Mouse (Mus musculus) lung, postnatal 25 days (tissue): ENCODE results near the gene 4931428F04Rik.

Experiments used
- DNase-seq: peaks from one replicate; pipeline ENCODE4 v3.0.0; 2022; ENCODE audit warnings: low spot score

The 4931428F04Rik gene

GRCm38 (mm10) chr8:105289805-105290460 is at the start of gene 4931428F04Rik:
Gene 4931428F04Rik, minus strand, starts transcription at chr8:105289864.
- no peak for DNase-seq

- no peak for DNase-seq
Measured at GRCm38 (mm10) chr8:105338992-105339391, 49.3 kb upstream of the 4931428F04Rik start.

DNA sequence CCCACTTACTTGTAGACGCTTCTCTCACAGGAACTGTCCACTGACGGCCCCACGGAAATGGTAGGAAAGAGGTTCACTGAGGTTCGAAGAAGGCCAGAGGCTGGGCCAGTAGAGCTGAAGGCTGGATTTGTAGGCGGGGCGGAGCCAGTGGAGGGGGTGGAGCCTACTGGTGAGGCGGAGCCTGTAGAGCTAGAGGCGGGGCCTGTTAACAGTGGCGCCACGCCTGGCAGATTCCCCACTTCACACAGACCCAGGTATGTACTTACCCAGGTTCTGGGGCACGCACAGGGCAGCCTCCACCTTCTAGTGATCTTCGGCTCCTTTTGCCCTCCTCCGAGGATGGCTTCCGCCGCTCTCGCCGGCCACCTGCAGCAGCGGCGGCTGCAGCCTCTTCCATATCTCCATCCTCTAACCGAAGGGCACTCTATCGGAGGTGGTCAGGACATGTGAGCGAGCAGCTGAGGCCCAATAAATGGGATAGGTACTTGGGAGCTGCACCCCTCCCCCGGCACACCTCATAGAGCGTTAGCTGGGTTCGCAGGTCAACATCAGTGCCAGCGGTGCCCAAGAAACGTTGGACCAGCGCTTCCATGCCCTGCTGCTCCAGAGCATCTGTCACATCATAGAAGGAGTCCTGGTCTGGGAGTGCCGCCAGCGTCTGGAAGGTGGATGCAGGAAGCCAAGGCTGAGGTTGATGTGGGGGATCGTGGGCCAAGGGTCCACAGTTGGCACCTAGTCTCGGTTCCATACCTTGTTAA is 46.9 kb upstream of the 4931428F04Rik start:
- no peak for DNase-seq

GRCm38 (mm10) chr8:105332523-105332922 is 42.9 kb upstream of the 4931428F04Rik start:
- DNase-seq, result no peak

DNA sequence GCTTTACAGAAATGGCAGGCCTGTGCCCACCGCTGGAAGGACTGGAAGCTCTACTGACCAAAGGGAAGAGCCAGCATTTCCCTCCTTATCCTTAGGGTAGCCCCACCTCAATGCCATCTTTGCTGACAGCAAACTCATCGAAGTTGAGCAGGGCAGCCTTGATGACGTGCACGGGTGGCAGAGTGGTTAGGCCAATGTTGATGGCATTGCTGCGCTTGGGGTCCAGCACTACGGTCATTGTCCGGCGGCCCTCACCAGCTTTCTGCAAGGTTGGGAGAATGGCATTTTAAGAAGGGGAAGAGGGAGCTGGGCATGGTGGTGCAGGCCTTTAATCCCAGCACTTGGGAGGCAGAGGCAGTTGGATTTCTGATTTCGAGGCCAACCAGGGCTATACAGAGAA is 42.3 kb upstream of the 4931428F04Rik start:
- no peak for DNase-seq

- no peak for DNase-seq
Measured at GRCm38 (mm10) chr8:105331469-105331868, 41.8 kb upstream of the 4931428F04Rik start.

DNA sequence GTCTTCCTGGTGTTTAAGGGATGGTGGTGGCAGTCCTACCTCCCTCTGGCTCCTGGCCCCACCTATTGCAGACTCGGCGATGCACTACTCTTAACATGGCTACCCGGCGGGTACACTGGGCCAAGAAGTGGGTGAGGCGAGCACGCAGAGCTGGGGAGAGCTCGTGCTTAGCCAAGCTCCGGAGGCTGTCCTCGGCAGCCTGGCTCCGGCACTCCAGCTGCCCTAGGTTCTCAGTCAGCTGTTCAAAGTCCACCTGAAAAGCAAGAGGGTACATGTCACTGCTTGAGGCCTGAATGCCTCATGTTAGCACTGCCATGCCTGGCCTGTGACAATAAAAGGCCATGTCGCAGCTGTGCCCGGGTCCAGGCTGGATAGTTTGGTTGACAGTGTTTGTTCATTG is 40.7 kb upstream of the 4931428F04Rik start:
- no peak for DNase-seq

DNA sequence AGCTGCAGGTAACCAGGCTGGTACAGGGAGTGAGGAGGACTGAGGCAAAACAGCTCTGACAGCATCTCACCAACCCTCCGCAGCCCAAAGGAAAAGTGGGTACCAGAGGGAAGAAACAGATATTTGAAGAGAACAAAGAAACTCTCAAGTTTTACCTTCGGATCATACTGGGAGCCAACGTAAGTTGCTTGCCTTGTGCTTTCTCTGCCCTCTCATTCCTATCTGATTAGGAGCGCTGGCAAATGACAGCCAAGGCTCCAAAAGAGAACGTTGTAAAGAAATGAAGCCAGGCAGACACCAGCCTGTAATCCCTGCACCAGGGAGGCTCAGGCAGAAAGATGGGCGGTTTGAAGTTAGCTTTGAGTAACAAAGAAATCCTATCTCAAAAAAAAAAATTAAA is 37.3 kb upstream of the 4931428F04Rik start:
- no peak for DNase-seq

- DNase-seq, result peak; percentile 98
Measured at GRCm38 (mm10) chr8:105326141-105326672, 36.5 kb upstream of the 4931428F04Rik start, which contains the start of the genes Lrrc29 and Tmem208. Gene Lrrc29, minus strand, starts transcription at chr8:105326278. Gene Tmem208, plus strand, starts transcription at chr8:105326354.

- DNase-seq, result no peak
Measured at GRCm38 (mm10) chr8:105325641-105326093, 36.0 kb upstream of the 4931428F04Rik start.

DNA sequence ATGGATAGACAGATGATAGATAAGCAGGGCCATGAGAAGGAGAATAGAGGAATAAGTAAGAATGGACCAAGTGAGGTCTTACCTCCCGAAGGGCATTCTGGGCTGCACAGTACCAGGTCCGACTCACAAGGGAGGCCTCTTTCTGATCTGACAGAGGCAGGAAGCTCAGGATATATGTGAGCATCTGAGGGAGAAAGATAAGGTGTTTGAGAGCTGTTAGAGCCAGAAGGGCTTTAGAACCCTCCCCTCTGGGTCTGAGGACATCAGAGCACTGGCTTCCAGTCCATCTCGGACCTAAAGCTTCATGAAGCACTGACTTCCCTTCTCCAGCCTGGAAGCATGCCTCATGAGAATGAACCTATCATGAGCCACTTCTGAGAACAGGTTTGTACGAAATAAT is 33.5 kb upstream of the 4931428F04Rik start:
- DNase-seq, result no peak

DNA sequence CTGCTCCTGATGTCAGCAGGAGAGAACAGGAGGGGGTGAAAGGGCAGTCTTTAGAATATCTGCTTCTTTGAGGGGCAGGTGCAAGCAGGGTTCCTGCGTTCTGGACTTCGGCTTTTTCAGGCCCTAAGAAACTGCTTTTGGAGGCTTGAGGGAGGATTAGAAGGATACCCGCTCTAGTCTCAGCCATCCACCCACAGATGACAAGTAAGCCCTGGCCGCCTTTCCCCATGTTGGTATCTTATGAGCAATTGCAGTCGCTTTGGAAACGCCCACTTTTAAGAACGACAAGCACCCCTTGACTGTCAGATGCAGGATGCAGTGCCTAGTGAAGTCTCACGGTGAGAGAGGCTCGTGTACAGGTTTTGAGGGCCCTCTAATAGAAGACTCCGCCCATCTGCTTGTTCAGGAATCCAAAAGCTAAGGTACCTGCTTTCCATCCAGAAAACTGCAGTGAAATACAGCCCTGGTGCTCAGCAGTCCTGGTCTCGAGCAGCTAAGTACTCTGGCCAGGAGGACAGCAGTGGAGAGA is 29.1 kb upstream of the 4931428F04Rik start:
- DNase-seq, result peak; percentile 71

DNA sequence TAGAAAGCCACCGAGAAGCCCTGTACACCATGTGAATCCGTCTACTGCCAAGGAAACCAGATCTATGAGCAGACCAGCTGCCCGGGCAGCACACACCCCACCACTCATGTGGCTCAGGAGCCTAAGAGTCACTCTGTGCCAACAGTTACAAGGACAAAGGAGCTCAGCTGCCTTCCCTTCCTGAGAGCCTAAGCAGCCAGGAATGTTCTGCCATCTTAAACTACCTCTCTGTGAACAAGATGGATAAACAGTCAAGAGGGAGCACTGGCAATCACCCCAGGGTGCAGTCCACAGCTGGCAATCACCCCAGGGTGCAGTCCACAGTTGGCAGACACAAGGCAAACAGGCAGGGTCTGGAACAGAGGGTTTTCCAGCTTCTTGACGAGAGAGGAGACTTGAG is 28.3 kb upstream of the 4931428F04Rik start:
- DNase-seq, result peak; percentile 86

DNA sequence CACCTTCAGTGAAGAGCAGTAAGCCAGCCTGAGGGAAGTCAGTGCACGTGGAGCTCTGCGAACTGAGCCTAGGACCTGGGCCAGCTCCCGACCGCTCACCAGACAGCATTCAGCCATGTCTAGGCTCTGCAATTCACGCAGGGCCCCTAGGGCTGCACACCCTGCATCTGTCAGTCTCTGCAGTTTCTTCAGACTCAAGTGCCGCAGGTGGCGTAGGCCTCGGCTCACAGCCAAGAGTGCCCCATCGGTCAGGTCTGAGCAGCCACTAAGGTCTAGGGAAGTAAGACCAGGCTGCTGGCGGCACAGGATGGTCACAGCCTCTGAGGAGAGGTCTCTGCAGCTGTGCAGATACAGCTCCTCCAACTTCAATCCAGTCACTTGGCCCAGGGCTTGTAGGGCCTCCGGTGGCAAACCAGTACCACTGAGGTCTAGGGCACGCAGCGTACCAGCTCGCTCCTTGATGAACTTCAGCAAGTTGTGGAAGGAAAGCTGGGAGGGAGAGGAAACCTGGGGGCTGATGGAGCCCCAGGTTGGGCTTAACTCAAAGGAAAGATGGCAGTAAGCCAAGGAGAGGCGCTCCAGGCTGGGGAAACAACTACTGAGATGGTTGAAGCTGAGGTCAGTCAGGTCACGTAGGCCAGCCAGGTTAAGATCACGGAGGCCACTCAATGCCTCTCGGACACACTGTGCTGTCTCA is 25.6 kb upstream of the 4931428F04Rik start:
- DNase-seq, result no peak

- DNase-seq, result no peak
Measured at GRCm38 (mm10) chr8:105313622-105314402, 24.1 kb upstream of the 4931428F04Rik start.

DNA sequence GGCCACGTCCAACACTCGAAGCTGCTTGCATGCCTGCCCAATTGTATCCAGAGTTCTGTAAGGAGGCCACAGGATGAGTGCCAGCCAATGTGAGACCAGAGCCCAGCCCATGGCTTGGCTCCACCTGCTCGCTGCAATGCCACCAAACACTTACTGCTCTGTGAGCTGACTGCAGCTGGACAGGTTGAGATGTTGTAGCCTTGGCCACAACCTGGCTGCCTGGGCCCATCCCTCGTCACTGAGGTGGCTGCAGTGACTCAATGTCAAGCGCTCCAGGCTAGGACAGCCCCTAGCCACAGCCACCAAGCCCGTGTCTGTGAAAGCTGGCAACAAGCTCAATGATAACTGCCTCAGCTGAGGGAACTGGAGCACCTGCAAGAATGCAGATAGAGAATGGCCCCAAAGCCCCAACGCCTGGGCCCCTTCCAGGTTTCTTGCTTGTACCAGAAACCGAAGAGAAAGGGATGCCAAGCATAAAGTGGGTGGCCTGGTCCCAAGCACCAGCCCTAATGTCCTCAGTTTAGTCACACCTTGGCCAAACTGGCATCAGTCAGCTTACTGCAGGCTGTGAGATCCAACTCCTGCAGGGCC is 23.3 kb upstream of the 4931428F04Rik start:
- DNase-seq, result no peak

- DNase-seq, result no peak
Measured at GRCm38 (mm10) chr8:105311718-105312117, 22.1 kb upstream of the 4931428F04Rik start.

DNA sequence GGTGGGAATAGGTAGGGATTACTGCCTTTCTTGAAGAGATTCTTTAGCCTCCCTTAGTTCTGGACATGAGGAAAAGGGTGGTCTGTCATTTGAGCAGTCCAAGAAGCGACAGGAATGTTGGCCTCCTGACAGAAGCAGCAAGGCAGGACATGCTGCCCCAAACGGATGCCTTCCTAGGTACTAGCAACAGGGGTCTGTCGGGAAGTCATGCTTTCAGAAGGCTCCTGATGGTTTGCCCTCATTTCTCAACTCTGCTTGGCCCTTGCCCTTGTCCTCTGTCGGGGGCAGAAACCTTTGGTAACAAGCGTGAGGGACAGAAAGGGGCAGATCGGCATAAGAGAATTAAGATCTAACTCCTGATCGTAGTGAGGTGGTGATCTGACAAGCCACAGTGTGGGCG is 20.5 kb upstream of the 4931428F04Rik start:
- no peak for DNase-seq

GRCm38 (mm10) chr8:105309142-105309847 is 19.6 kb upstream of the 4931428F04Rik start:
- no peak for DNase-seq

DNA sequence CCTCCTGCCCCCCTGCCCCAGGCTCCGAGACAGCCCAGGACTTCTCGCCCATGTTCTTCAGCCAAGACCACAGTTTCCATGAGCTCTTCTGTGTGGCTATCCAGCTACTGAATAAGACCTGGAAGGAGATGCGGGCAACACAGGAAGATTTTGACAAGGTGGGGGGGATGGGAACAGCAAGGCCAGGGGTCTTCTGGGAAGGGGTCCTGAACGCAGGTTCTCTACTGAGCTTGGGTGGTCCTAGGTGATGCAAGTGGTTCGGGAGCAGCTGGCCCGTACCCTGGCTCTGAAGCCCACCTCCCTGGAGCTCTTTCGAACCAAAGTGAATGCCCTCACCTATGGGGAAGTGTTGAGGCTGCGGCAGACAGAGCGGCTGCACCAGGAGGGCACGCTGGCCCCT is 18.8 kb upstream of the 4931428F04Rik start:
- DNase-seq, result no peak
